29 mouse cellular contexts compared by ENCODE assay signal in the genomic region with DNA sequence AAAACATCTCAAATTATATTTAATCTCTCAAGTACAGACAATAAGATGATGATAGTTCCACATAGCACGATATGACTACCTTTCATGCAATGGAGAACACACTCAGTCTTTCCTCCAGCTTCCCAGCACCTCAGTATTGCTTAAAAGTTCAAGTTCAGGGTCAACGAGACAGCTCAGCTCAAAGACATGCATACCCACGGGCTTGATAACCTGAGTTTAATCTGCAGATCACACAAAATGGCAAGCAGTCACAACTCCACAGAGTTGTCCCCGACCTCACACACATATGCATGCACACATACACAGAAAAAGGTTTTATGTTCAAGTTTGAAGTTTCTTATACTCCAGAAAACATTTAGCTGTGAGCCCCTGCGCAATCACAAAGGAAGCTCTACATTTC. TPM values are rescaled to one million over a fixed set of nuclear protein-coding genes. Genes with fewer than 3 reads are reported as not detected.
"Had no signal": no experiment of that assay in that cellular context is flagged by ENCODE, and none has a peak within 500 bp of the region (broad histone marks: within the 10 kb centered on the region; RNA-seq: fewer than 3 reads in every experiment).

No protein-coding gene starts in this region.

- H3K4me1 ChIP-seq: limb, embryonic 15.5 days had no signal

- H3K27ac ChIP-seq: heart, adult 2 months; heart, embryonic 10.5 days; hindbrain, embryonic 10.5 days; hindbrain, embryonic 12.5 days; hindbrain, embryonic 14.5 days; intestine, embryonic 15.5 days; kidney, embryonic 15.5 days; kidney, postnatal 0 days; layer of hippocampus, adult 2 months; left cerebral cortex, adult 2 months; limb, embryonic 13.5 days; limb, embryonic 15.5 days; liver, embryonic 12.5 days; liver, embryonic 14.5 days had no signal

- H3K27me3 ChIP-seq: heart, embryonic 12.5 days; hindbrain, embryonic 12.5 days; intestine, embryonic 15.5 days; kidney, embryonic 15.5 days; limb, embryonic 13.5 days; limb, embryonic 15.5 days; liver, embryonic 12.5 days had no signal

- H3K4me3 ChIP-seq: heart, adult 2 months; heart, embryonic 10.5 days; heart, embryonic 12.5 days; hindbrain, embryonic 10.5 days; hindbrain, embryonic 12.5 days; intestine, embryonic 15.5 days; kidney, embryonic 15.5 days; layer of hippocampus, adult 2 months; left cerebral cortex, adult 2 months; limb, embryonic 13.5 days; limb, embryonic 15.5 days; liver, embryonic 12.5 days had no signal

- H3K36me3 ChIP-seq: heart, embryonic 12.5 days; intestine, embryonic 15.5 days had no signal

- DNase-seq: gastrocnemius, postnatal 14 days; heart, adult 2 months; heart, postnatal 10 days; heart, postnatal 4 days; kidney, adult 18-20 months; kidney, postnatal 4 days had no signal

- H3K4me2 ChIP-seq: heart, embryonic 12.5 days; hindbrain, embryonic 12.5 days; hindbrain, embryonic 14.5 days; intestine, embryonic 15.5 days; kidney, embryonic 15.5 days; limb, embryonic 13.5 days; limb, embryonic 15.5 days; liver, embryonic 12.5 days had no signal

RNA-seq across cellular contexts. Expression of a gene that starts 18.1 kb away (rescaled TPM):
- total RNA-seq: granulocyte monocyte progenitor cell, adult 5-6 weeks had no signal
- polyA plus RNA-seq: inflammation-experienced regulatory T-cells, adult 6 months; limb, embryonic 15.5 days; liver, adult 2 months; liver, embryonic 12.5 days had no signal

RNA-seq across cellular contexts. Expression of a gene that starts 50.9 kb away (rescaled TPM):
- total RNA-seq: gastrocnemius, adult 8-10 months; gastrocnemius, postnatal 4 days; granulocyte monocyte progenitor cell, adult 5-6 weeks; heart, adult 2 months; heart, postnatal 10 days; heart, postnatal 25 days; heart, postnatal 4 days; layer of hippocampus, adult 2 months; layer of hippocampus, postnatal 25 days; left cerebral cortex, adult 2 months; left cerebral cortex, postnatal 10 days; left cerebral cortex, postnatal 25 days; liver, adult 2 months had no signal
- polyA plus RNA-seq: heart, adult 2 months; liver, adult 2 months had no signal
